Mouse (Mus musculus) limb, embryonic 13.5 days (tissue): ENCODE results near the gene Cog4. TPM values are rescaled to one million over a fixed set of nuclear protein-coding genes. Genes with fewer than 3 reads are reported as not detected.
A peak's percentile ranks its signal among the peaks of the same experiment; 100 is the strongest.
"Not testable (repeated sequence)": the region's sequence is repeated elsewhere in the genome, so short reads cannot be mapped to it uniquely, and the experiment has no call there.

Experiments used
- ATAC-seq: fragments of 200-750 bp; cut with Nextera tagmentation; 2 replicates; pipeline ENCODE4 v1.8.0; 2017; ENCODE audit warnings: low read depth, moderate number of reproducible peaks, moderate TSS enrichment; ENCODE audit not compliant: low FRiP score
- H3K27ac ChIP-seq: fragments of 300-500 bp; sonication (generic); 2 replicates; pipeline ENCODE4 v1.5.1; 2015; ENCODE audit warnings: inconsistent platforms, mild to moderate bottlenecking, moderate library complexity
- H3K27me3 ChIP-seq: fragments of 300-500 bp; sonication (generic); 2 replicates; pipeline ENCODE4 v1.6.1; 2015; ENCODE audit warnings: mild to moderate bottlenecking, inconsistent platforms
- H3K36me3 ChIP-seq: fragments of 300-500 bp; sonication (generic); 2 replicates; pipeline ENCODE4 v1.6.1; 2015; ENCODE audit warnings: inconsistent platforms, mild to moderate bottlenecking, moderate library complexity
- H3K4me1 ChIP-seq: fragments of 300-500 bp; sonication (generic); 2 replicates; pipeline ENCODE4 v1.6.1; 2015; ENCODE audit warnings: inconsistent platforms
- H3K4me2 ChIP-seq: fragments of 300-500 bp; sonication (generic); replicated peaks from 2 replicates; pipeline ENCODE4 v1.6.1; 2015; ENCODE audit warnings: inconsistent platforms, mild to moderate bottlenecking, moderate library complexity
- H3K4me3 ChIP-seq: fragments of 300-500 bp; sonication (generic); 2 replicates; pipeline ENCODE4 v1.5.1; 2015; ENCODE audit warnings: moderate library complexity, mild to moderate bottlenecking, inconsistent platforms
- H3K9ac ChIP-seq: fragments of 300-500 bp; sonication (generic); 2 replicates; pipeline ENCODE4 v1.6.1; 2015; ENCODE audit warnings: mild to moderate bottlenecking, inconsistent platforms
- H3K9me3 ChIP-seq: fragments of 300-500 bp; sonication (generic); 2 replicates; pipeline ENCODE4 v1.6.1; 2016; ENCODE audit warnings: inconsistent platforms
- WGBS: fragments of 180-500 bp; shearing (Covaris S2); methylation state at CpG from one replicate; pipeline ENCODE4 v1.1.7; 2015; 5-methylcytosine and 5-hydroxymethylcytosine counted together
- polyA plus RNA-seq: library from polyadenylated mRNA; unstranded; fragments of >200 nt; fragmentation: Nextera tagmentation; extraction: Ambion mirVana; gene quantifications from 2 replicates; pipeline ENCODE4 v1.2.1, GENCODE M21; 2015

Gene Cog4
- polyA plus RNA-seq, 1 experiment from 2014 or later: 86.4 TPM

DNA sequence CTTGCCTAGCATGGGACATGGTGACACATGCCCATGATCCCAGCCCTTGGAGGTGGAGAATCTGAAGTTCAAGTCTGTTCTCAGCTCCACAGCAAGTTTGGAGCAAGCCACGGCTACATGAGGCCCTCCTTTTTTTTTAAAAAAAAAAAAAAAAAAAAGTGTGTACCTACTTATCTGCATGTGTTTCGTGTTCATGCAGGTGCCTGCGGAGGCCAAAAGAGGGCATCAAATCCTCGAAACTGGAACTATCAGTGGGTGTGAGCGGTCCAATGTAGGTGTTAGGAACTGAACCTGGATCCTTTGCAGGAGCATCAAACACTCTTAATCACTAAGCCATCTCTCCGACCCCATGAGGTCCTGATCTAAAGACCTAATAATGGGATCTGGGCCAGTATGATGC, 51.1 kb downstream of the Cog4 start:
- Histone ChIP-seq H3K36me3 (peaks cover 45% of the 10 kb centered on the region), H3K4me3 (no peak overlapping the region), H3K27ac (no peak overlapping the region), H3K27me3 (no peaks in the 10 kb centered on the region), H3K9ac (no peak overlapping the region), H3K4me2 (no peak overlapping the region), H3K9me3 (no peaks in the 10 kb centered on the region), H3K4me1 (peaks cover 3% of the 10 kb centered on the region)
- WGBS: 88% methylated on average over 6 of the region's 6 CpGs
- no peak for ATAC-seq

DNA sequence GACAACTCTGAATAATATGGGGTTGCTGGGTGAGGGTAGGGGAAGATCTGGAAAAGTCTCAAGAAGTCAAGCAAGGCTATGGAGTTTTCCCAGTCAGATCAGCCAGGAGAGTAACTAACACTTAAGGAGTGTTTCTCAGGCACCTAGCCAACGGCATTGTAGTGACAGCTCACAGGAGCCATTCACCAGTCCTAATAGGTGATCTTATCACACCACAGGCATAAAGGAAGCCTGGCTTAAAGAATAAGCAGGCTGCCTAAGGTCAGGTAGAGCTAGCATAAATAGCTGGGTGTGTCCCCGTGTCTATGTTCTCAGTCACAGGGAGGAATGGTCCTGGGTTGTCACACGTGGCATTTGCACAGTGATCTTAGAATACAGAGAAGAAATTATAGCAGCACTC, 54.7 kb downstream of the Cog4 start:
- Histone ChIP-seq H3K9ac (no peak overlapping the region), H3K36me3 (peaks cover 21% of the 10 kb centered on the region), H3K4me3 (no peak overlapping the region), H3K4me1 (peaks cover 3% of the 10 kb centered on the region), H3K4me2 (peak overlapping the region; percentile 66; the same call in 1 of the 2 replicates), H3K9me3 (no peaks in the 10 kb centered on the region), H3K27me3 (no peaks in the 10 kb centered on the region), H3K27ac (no peak overlapping the region)
- no peak for ATAC-seq
- 75% methylated on average over 3 of the region's 3 CpGs for WGBS

DNA sequence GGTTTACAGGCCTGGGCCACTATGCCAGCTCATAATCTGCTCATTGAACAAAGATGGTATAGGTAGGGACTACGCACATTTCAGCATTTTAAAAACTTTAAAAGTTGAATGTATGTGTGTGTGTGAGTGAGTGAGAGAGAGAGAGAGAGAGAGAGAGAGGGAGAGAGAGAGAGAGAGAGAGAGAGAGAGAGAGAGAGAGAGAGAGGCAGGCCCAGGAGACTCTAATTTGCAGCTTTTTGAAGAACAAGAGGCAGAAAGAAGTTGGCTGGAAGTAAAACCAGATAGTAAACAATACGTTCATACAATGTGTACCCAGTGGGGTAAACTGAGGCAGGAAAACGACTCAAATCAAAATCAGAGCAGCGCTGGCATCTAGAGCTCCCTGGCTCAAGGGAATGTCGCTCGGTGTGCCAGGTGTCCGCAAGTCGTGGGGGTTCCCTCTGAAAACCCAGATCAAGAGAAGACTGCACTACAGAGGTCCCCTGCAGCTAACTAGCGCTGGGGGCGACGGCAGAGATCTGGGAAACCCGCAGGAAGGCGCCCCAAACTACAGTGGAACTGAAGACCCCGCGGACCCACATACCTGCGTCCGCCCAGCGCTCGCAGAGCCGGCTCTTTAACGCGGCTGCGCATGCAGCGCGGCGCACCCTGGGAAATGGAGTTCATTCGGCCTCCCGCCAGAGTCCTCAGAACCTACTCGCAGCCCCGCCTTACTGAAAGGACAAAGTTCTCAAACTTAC, 55.6 kb downstream of the Cog4 start, which contains the start of gene Fuk:
Fuk (minus strand) TSS at position 650 of the 740 bp plus-strand sequence.
- peak; percentile 98 for ATAC-seq
- Histone ChIP-seq H3K4me1 (peaks cover 3% of the 10 kb centered on the region), H3K9ac (peak within 1 kb of the TSS; percentile 83), H3K27ac (no peak within 1 kb of the TSS), H3K36me3 (peaks cover 21% of the 10 kb centered on the region), H3K9me3 (no peaks in the 10 kb centered on the region), H3K4me3 (peak within 1 kb of the TSS; percentile 64), H3K27me3 (no peaks in the 10 kb centered on the region), H3K4me2 (peak within 1 kb of the TSS; percentile 66)
- WGBS: 2% methylated on average over 30 of the region's 30 CpGs

DNA sequence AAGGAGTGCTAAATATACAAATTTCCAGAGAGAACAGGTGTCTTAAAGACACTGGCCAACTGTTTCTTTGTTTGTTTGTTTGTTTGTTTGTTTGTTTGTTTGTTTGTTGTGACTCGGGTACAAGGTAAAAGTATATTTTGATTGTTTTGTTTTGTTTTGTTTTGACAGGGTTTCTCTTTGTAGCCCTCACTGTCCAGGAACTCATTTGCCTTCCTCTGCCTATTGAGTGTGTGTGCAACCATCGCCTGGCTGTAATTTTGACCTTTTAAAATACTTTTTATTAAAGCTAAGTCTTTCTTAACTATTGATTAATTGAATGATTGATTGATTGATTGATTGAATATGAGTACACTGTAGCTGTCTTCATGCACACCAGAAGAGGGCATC, 56.2 kb downstream of the Cog4 start:
- Histone ChIP-seq H3K27me3 (no peaks in the 10 kb centered on the region), H3K4me2 (peak overlapping the region; percentile 66), H3K9ac (no peak overlapping the region), H3K27ac (no peak overlapping the region), H3K36me3 (peaks cover 20% of the 10 kb centered on the region), H3K4me1 (peaks cover 3% of the 10 kb centered on the region), H3K4me3 (peak overlapping the region; percentile 64), H3K9me3 (no peaks in the 10 kb centered on the region)
- WGBS: 68% methylated on average over 2 of the region's 2 CpGs
- 0 out of 2 replicates have a peak, but pooled peaks have one; percentile 16 for ATAC-seq

DNA sequence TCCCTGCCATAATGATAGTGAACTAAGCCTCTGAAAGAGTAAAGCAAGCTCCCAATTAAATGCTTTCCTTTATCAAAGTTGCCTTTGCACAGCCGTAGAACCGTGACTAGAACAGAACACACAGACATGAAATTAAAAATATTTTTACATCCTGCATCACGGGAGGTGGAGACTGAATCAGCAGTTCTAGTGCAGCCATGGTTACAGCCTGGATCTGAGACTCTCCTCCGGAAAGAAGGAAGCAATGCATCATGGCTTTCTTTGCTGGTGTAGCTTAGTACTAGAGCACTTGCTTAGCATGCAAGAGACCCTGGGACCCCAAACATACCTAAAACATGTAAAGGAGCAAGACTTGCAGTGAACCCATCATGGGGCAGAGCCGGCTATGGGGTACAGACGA, 59.0 kb downstream of the Cog4 start:
- H3K4me3 ChIP-seq: no peak overlapping the region
- no peak for ATAC-seq
- H3K36me3 ChIP-seq: no peaks in the 10 kb centered on the region
- H3K4me1 ChIP-seq: peaks cover 3% of the 10 kb centered on the region
- H3K4me2 ChIP-seq: no peak overlapping the region
- no peak overlapping the region for H3K9ac ChIP-seq
- no peaks in the 10 kb centered on the region for H3K9me3 ChIP-seq
- H3K27ac ChIP-seq: no peak overlapping the region
- no peaks in the 10 kb centered on the region for H3K27me3 ChIP-seq
- WGBS: 89% methylated on average over 6 of the region's 6 CpGs

DNA sequence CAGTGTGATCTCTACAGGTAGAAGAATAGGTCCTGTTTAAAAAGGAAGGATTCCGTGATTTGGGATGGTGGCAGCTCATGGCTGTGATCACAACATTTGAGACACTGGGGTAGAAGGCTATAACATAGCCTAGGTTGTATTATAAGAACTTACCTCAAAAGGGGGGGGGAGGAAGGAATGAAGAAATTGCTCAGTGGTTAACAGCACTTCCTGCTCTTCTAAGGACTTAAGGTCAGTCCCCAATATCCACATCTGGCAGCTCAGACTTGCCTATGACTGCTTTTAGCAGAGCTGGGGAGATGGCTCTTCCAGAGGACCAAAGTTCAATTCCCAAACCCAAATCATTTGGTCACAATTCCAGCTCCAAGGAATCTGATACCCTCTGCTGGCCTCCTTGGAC, 60.3 kb downstream of the Cog4 start:
- Histone ChIP-seq H3K27ac (no peak overlapping the region), H3K4me1 (peaks cover under 1% of the 10 kb centered on the region; the same call in 1 of the 2 replicates), H3K36me3 (no peaks in the 10 kb centered on the region), H3K4me3 (no peak overlapping the region), H3K4me2 (no peak overlapping the region), H3K9me3 (no peaks in the 10 kb centered on the region), H3K27me3 (no peaks in the 10 kb centered on the region), H3K9ac (no peak overlapping the region)
- ATAC-seq: no peak
- WGBS: 87% methylated on average over 1 of the region's 1 CpGs

DNA sequence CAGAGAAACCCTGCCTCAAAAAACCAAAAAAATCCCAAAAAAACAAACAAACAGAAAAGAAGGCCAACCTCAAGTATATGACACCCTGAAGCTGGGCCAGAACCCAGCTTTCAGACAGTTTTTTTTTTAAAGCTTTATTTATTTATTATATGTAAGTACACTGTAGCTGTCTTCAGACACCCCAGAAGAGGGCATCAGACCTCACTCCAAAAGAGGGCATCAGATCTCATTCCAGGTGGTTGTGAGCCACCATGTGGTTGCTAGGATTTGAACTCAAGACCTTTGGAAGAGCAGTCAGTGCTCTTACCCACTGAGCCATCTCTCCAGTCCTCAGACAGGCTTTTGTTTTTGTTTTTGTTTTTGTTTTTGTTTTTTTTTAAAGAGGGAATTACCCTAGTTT, 63.5 kb downstream of the Cog4 start:
- not testable (repeated sequence) for H3K27ac ChIP-seq, H3K36me3 ChIP-seq, H3K9ac ChIP-seq, H3K27me3 ChIP-seq, H3K4me3 ChIP-seq, ATAC-seq, H3K4me2 ChIP-seq, H3K9me3 ChIP-seq, H3K4me1 ChIP-seq

DNA sequence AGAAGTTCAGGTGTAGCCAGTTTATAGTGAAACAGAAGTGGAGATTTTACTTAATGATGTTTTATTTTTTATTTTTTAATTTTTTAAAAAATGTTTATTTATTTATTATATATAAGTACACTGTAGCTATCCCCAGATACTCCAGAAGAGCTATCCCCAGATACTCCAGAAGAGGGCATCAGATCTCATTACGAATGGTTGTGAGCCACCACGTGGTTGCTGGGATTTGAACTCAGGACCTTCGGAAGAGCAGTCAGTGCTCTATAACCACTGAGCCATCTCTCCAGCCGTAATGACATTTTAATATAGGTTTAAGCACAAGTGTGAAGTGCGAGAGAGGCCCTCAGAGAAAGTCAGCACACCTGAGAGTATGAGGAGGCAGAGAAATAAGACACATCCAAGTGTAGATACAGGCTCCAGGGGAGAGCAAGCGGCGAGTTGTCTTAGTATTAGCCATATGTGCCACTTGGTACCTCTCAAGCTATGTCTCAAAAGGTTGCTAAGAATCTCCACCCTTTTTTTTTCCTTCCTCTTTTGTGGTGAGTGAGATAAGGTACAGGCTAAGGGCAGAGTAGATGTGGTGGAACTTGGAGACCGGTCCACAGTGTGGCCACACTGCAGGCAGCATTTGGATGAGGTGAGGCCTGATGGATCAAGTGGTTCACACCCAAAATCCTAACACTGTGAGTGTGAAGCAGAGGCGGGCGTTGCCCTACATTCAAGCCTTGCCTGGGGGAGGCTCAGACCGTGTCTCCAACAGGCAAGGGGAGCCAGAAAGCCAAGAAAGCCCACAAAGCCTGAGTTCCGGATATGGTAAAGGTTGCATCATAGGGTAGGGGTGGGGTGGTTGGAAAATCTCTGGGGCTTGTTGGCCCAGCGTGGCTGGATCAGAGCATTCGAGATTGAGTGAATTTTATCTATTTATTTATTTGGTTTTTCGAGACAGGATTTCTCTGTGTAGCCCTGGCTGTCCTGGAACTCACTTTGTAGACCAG, 65.5 kb downstream of the Cog4 start:
- Histone ChIP-seq H3K36me3 (no peaks in the 10 kb centered on the region), H3K27me3 (no peaks in the 10 kb centered on the region), H3K4me1 (no peaks in the 10 kb centered on the region), H3K4me3 (no peak overlapping the region), H3K9me3 (no peaks in the 10 kb centered on the region), H3K27ac (no peak overlapping the region), H3K9ac (no peak overlapping the region), H3K4me2 (no peak overlapping the region)
- WGBS: 84% methylated on average over 15 of the region's 15 CpGs
- ATAC-seq: no peak

DNA sequence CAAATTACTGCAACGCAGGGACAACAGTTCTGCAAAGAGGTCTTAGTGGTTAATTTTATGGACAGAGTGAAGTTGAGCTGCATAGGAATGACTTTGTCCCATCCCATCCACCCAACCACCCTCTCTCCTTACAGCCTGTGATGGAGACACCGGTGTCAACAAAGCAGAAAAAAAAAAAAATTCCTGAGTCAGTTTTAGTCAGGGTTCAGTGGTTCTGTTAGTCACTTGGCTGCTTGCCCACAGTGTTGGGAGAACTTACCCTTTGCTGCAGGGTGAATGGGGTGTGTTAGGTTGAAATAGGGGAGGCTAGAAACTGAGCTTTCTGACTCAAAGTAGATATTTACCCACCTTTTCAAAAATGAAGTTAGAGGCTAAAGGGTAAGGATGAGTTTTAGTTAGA, 71.0 kb downstream of the Cog4 start:
- no peak for ATAC-seq
- no peaks in the 10 kb centered on the region for H3K9me3 ChIP-seq
- H3K9ac ChIP-seq: no peak overlapping the region
- no peak overlapping the region for H3K4me3 ChIP-seq
- no peaks in the 10 kb centered on the region for H3K27me3 ChIP-seq
- 78% methylated on average over 2 of the region's 2 CpGs for WGBS
- H3K27ac ChIP-seq: no peak overlapping the region
- H3K36me3 ChIP-seq: 0 out of 2 replicates have a peak, but pooled peaks cover under 1% of the 10 kb centered on the region
- no peak overlapping the region for H3K4me2 ChIP-seq
- H3K4me1 ChIP-seq: peaks cover 26% of the 10 kb centered on the region

DNA sequence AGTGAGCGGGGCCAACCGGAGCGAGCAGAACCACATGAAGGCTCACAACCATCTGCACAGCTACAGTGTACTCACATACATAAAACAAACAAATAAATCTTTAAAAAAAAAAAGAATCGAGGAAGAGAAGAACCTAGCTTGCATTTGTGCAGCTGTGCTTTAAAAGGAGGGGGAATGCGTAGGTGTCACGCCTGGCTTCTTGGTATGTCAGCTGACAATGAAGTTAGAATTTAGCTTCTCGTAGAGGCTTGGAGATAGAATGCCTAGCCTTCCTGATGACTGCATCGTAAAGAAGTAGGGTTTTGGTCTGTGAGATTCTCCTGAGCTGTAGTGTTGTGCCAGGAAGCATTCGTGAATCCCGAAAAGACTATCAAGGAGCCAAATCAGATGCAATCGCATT, 71.6 kb downstream of the Cog4 start:
- Histone ChIP-seq H3K9me3 (no peaks in the 10 kb centered on the region), H3K4me1 (peaks cover 26% of the 10 kb centered on the region), H3K27ac (no peak overlapping the region), H3K27me3 (no peaks in the 10 kb centered on the region), H3K36me3 (peaks cover 6% of the 10 kb centered on the region; the same call in 1 of the 2 replicates), H3K4me2 (no peak overlapping the region), H3K4me3 (no peak overlapping the region), H3K9ac (no peak overlapping the region)
- ATAC-seq: no peak
- WGBS: 80% methylated on average over 11 of the region's 11 CpGs

DNA sequence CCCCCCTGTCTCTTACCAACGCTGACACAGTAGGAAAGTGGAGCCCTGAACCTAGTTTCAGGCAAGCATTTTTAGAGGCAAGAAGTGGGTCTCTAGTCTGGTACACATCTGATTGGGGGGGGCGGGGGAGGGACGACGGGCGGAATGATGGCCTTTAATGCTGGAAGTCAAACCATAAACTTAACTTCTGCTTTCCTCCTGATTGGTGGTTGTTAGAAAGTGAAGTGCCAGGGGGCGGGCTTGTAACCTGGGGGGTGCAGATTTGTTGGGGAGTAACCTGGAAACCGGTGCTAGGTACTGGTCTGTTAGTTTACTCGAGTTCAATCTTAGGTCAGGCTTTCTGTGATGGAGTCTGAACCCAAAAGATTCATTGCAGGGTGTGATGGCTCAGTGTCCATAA, 72.1 kb downstream of the Cog4 start:
- H3K27me3 ChIP-seq: no peaks in the 10 kb centered on the region
- H3K9ac ChIP-seq: no peak overlapping the region
- H3K36me3 ChIP-seq: peaks cover 6% of the 10 kb centered on the region; the same call in 1 of the 2 replicates
- no peaks in the 10 kb centered on the region for H3K9me3 ChIP-seq
- peaks cover 26% of the 10 kb centered on the region for H3K4me1 ChIP-seq
- H3K4me3 ChIP-seq: no peak overlapping the region
- H3K27ac ChIP-seq: 0 out of 2 replicates have a peak overlapping the region, but pooled peaks have one; percentile 22
- ATAC-seq: no peak
- WGBS: 42% methylated on average over 8 of the region's 8 CpGs
- no peak overlapping the region for H3K4me2 ChIP-seq
